Mouse (Mus musculus) ES-Bruce4 (cell line): ENCODE results near the gene Ptprd. TPM values are rescaled to one million over a fixed set of nuclear protein-coding genes. Genes with fewer than 3 reads are reported as not detected.

ENCODE experiments used
- H3K27ac ChIP-seq: 2 replicates; pipeline ENCODE4 v1.5.1; 2012; ENCODE audit warnings: low read length, inconsistent platforms; ENCODE audit not compliant: insufficient read depth
- H3K27me3 ChIP-seq: 2 replicates; pipeline ENCODE4 v1.6.1; 2012; ENCODE audit warnings: mild to moderate bottlenecking, low read length, inconsistent platforms; ENCODE audit not compliant: control insufficient read depth, poor library complexity, insufficient read depth, severe bottlenecking
- H3K36me3 ChIP-seq: 2 replicates; pipeline ENCODE4 v1.6.1; 2012; ENCODE audit warnings: inconsistent platforms, mild to moderate bottlenecking, low read length, moderate library complexity; ENCODE audit not compliant: control insufficient read depth, poor library complexity, insufficient read depth, severe bottlenecking
- H3K4me1 ChIP-seq: one replicate; pipeline ENCODE4 v1.8.1; 2011; ENCODE audit warnings: low read length; ENCODE audit not compliant: control insufficient read depth, insufficient read depth
- H3K4me3 ChIP-seq: 2 replicates; pipeline ENCODE4 v1.5.1; 2011; ENCODE audit warnings: low read depth, mild to moderate bottlenecking, low read length
- H3K9ac ChIP-seq: 2 replicates; pipeline ENCODE4 v1.6.1; 2012; ENCODE audit warnings: low read depth, mild to moderate bottlenecking, inconsistent platforms; ENCODE audit not compliant: poor library complexity, severe bottlenecking
- H3K9me3 ChIP-seq: replicated peaks from 2 replicates; pipeline ENCODE4 v1.6.1; 2012; ENCODE audit warnings: mild to moderate bottlenecking, low read length, inconsistent platforms; ENCODE audit not compliant: control insufficient read depth, poor library complexity, insufficient read depth, severe bottlenecking
- CTCF ChIP-seq: IDR thresholded peaks from one replicate; pipeline ENCODE4 v1.8.1; 2011; ENCODE audit warnings: low read depth, low read length
- EP300 ChIP-seq: IDR thresholded peaks from 2 replicates; pipeline ENCODE4 v1.6.1; 2011; ENCODE audit warnings: low read depth, low read length; ENCODE audit not compliant: insufficient read depth
- POLR2A ChIP-seq: IDR thresholded peaks from one replicate; pipeline ENCODE4 v1.8.1; 2011; ENCODE audit warnings: low read length; ENCODE audit not compliant: insufficient read depth
- polyA plus RNA-seq: library from polyadenylated mRNA; stranded (reverse); fragments of >200 nt; gene quantifications from 2 replicates; pipeline ENCODE4 v1.2.4, GENCODE M21; 2011; ENCODE audit warnings: low read depth; ENCODE audit not compliant: missing spikeins, insufficient read depth, insufficient read length

Ptprd gene
- polyA plus RNA-seq, 1 experiment = 2.8 TPM

- no peaks in the 10 kb centered on the region for H3K4me1 ChIP-seq
- no peak overlapping the region for H3K4me3 ChIP-seq
- no peaks in the 10 kb centered on the region for H3K9me3 ChIP-seq
- no peak overlapping the region for H3K27ac ChIP-seq
- no peaks in the 10 kb centered on the region for H3K36me3 ChIP-seq
- no peak overlapping the region for H3K9ac ChIP-seq
- no peaks in the 10 kb centered on the region for H3K27me3 ChIP-seq
- TF ChIP-seq POLR2A = no peak
- TF ChIP-seq CTCF = no peak
- no peak for TF ChIP-seq EP300
These were observed 2186.0 kb downstream of the Ptprd start for GRCm38 (mm10) chr4:76025571-76026325.

DNA sequence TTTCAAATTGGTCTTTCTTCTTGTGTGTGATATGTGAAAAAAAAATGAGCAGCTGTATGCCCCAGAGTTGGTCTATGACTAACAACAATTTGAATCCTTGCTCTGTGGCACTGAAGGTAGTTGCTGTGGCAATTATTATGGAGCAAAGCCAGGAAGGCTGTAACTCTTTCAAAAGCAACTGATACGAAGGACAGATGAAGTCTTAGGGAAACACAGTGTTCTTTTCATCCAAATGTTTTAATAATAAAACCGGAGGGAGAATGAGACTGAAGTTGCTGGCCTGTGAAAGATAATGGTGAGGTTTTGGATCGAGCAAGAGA is 2187.3 kb downstream of the Ptprd start:
- no peaks in the 10 kb centered on the region for H3K4me1 ChIP-seq
- no peaks in the 10 kb centered on the region for H3K36me3 ChIP-seq
- no peaks in the 10 kb centered on the region for H3K27me3 ChIP-seq
- H3K4me3 ChIP-seq = no peak overlapping the region
- no peak overlapping the region for H3K9ac ChIP-seq
- H3K27ac ChIP-seq = no peak overlapping the region
- H3K9me3 ChIP-seq = no peaks in the 10 kb centered on the region
- TF ChIP-seq EP300 (no peak), CTCF (no peak), POLR2A (no peak)

GRCm38 (mm10) chr4:76023756-76024501 is 2187.8 kb downstream of the Ptprd start:
- TF ChIP-seq POLR2A (no peak), EP300 (no peak), CTCF (no peak)
- Histone ChIP-seq H3K4me3 (no peak overlapping the region), H3K4me1 (no peaks in the 10 kb centered on the region), H3K36me3 (no peaks in the 10 kb centered on the region), H3K27me3 (no peaks in the 10 kb centered on the region), H3K9ac (no peak overlapping the region), H3K27ac (no peak overlapping the region), H3K9me3 (no peaks in the 10 kb centered on the region)

GRCm38 (mm10) chr4:76021670-76022069 is 2190.1 kb downstream of the Ptprd start:
- H3K9me3 ChIP-seq = no peaks in the 10 kb centered on the region
- no peaks in the 10 kb centered on the region for H3K27me3 ChIP-seq

GRCm38 (mm10) chr4:76015026-76015425 is 2196.7 kb downstream of the Ptprd start:
- Histone ChIP-seq H3K27me3 (no peaks in the 10 kb centered on the region), H3K27ac (peak overlapping the region; percentile 67), H3K36me3 (no peaks in the 10 kb centered on the region), H3K4me3 (no peak overlapping the region), H3K4me1 (peaks cover 10% of the 10 kb centered on the region), H3K9ac (no peak overlapping the region), H3K9me3 (no peaks in the 10 kb centered on the region)
- no peak for TF ChIP-seq EP300
- TF ChIP-seq CTCF = no peak
- no peak for TF ChIP-seq POLR2A

More at GRCm38 (mm10) chr4:76021670-76022069, 2190.1 kb downstream of the Ptprd start:
- Histone ChIP-seq H3K27ac (no peak overlapping the region), H3K4me1 (no peaks in the 10 kb centered on the region), H3K4me3 (no peak overlapping the region), H3K9ac (no peak overlapping the region), H3K36me3 (no peaks in the 10 kb centered on the region)
- TF ChIP-seq EP300 (no peak), POLR2A (no peak), CTCF (no peak)

GRCm38 (mm10) chr4:76014151-76014840 is 2197.5 kb downstream of the Ptprd start:
- Histone ChIP-seq H3K27ac (peak overlapping the region; percentile 75), H3K4me1 (peaks cover 10% of the 10 kb centered on the region), H3K27me3 (no peaks in the 10 kb centered on the region; the same call in 1 of the 2 replicates), H3K36me3 (no peaks in the 10 kb centered on the region), H3K9ac (no peak overlapping the region), H3K4me3 (no peak overlapping the region), H3K9me3 (no peaks in the 10 kb centered on the region)
- no peak for TF ChIP-seq POLR2A
- no peak for TF ChIP-seq CTCF
- no peak for TF ChIP-seq EP300
